Mouse (Mus musculus) limb, embryonic 14.5 days (tissue): ENCODE data around the gene Dapk1. TPM values are rescaled to one million over a fixed set of nuclear protein-coding genes. Genes with fewer than 3 reads are reported as not detected.

Source experiments
- ATAC-seq: fragments of 200-750 bp; cut with Nextera tagmentation; 2 replicates; pipeline ENCODE4 v1.8.0; 2017; ENCODE audit warnings: low read depth, moderate number of reproducible peaks, moderate TSS enrichment; ENCODE audit not compliant: low FRiP score
- DNase-seq: peaks from one replicate; pipeline ENCODE4 v3.0.0-alpha.2; 2015; ENCODE audit warnings: low spot score
- H3K27ac ChIP-seq: fragments of 300-500 bp; sonication (generic); replicated peaks from 2 replicates; pipeline ENCODE4 v1.5.1; 2014; ENCODE audit warnings: low read depth, mild to moderate bottlenecking, low read length, moderate library complexity, mixed read lengths
- H3K27me3 ChIP-seq: fragments of 300-500 bp; sonication (generic); 2 replicates; pipeline ENCODE4 v1.6.1; 2014; ENCODE audit warnings: low read length, mixed read lengths; ENCODE audit not compliant: control insufficient read depth, insufficient read depth
- H3K36me3 ChIP-seq: fragments of 300-500 bp; sonication (generic); 2 replicates; pipeline ENCODE4 v1.6.1; 2014; ENCODE audit warnings: mild to moderate bottlenecking, low read length, moderate library complexity, mixed read lengths; ENCODE audit not compliant: control insufficient read depth, insufficient read depth
- H3K4me1 ChIP-seq: fragments of 300-500 bp; sonication (generic); 2 replicates; pipeline ENCODE4 v1.6.1; 2014; ENCODE audit warnings: antibody characterized with exemption, low read length, mixed read lengths; ENCODE audit not compliant: control insufficient read depth, insufficient read depth
- H3K4me2 ChIP-seq: fragments of 300-500 bp; sonication (generic); replicated peaks from 2 replicates; pipeline ENCODE4 v1.6.1; 2014; ENCODE audit warnings: low read depth, mild to moderate bottlenecking, low read length, moderate library complexity; ENCODE audit not compliant: severe bottlenecking
- H3K4me3 ChIP-seq: fragments of 300-500 bp; sonication (generic); replicated peaks from 2 replicates; pipeline ENCODE4 v1.5.1; 2014; ENCODE audit warnings: low read length
- H3K9ac ChIP-seq: fragments of 300-500 bp; sonication (generic); 2 replicates; pipeline ENCODE4 v1.6.1; 2014; ENCODE audit warnings: mild to moderate bottlenecking, low read depth, low read length, moderate library complexity; ENCODE audit not compliant: severe bottlenecking
- H3K9me3 ChIP-seq: fragments of 300-500 bp; sonication (generic); 2 replicates; pipeline ENCODE4 v1.6.1; 2016; ENCODE audit warnings: low read length; ENCODE audit not compliant: control insufficient read depth
- POLR2A ChIP-seq: fragments of 200-500 bp; IDR thresholded peaks from 2 replicates; pipeline ENCODE4 v1.8.0; 2012; ENCODE audit warnings: inconsistent platforms, mild to moderate bottlenecking, moderate library complexity, borderline replicate concordance; ENCODE audit not compliant: insufficient read depth, insufficient read length; ENCODE audit errors: extremely low read depth
- WGBS: fragments of 180-500 bp; shearing (Covaris S2); extraction: QIAGEN DNeasy Blood & Tissue Kit; methylation state at CpG from one replicate; pipeline ENCODE4 v1.1.7; 2014; 5-methylcytosine and 5-hydroxymethylcytosine counted together
- polyA plus RNA-seq, 2 experiments: library from polyadenylated mRNA; depleted of rRNA in 1 of 2; stranded (reverse) in 1 of 2; unstranded in 1 of 2; fragments of >200 nt; fragmentation: Nextera tagmentation in 1 of 2; extraction: Ambion mirVana in 1 of 2; gene quantifications; 2 replicates each; pipeline versions ENCODE4 v1.2.1 to v1.2.3; 2012 to 2014

Gene Dapk1
- polyA plus RNA-seq, 2 experiments = 19.5 to 39.9 TPM

DNA sequence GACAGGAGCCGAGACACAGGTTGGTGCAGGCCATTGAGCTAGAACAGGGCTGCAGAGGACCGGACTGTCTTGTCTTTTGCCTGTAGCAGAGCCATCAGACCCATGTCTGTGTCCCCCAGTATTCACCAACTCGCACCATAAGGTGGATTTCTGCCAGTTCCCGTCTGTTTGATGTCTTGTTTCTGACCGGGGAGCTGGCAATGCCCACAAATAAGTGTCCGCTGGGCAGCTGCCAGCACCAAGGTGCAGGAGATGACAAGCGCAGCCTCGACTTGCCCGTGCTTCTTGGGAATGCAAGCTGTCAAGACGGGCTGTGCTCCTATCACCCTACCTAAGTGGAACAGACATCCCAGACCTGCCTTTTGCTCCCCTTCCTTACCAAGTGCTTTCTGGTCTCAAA is 115.7 kb downstream of the Dapk1 start:
- 86% methylated on average over 10 of the region's 10 CpGs for WGBS
- Histone ChIP-seq H3K4me3 (no peak overlapping the region), H3K27me3 (no peaks in the 10 kb centered on the region), H3K9ac (no peak overlapping the region), H3K27ac (no peak overlapping the region), H3K36me3 (peaks cover 27% of the 10 kb centered on the region), H3K4me1 (peaks cover 3% of the 10 kb centered on the region), H3K9me3 (no peaks in the 10 kb centered on the region), H3K4me2 (no peak overlapping the region)
- ATAC-seq (no peak), DNase-seq (no peak)
- no peak for TF ChIP-seq POLR2A

- H3K9me3 ChIP-seq = no peaks in the 10 kb centered on the region
- no peak for TF ChIP-seq POLR2A
- ATAC-seq = no peak
- H3K4me3 ChIP-seq = no peak overlapping the region
- no peaks in the 10 kb centered on the region for H3K27me3 ChIP-seq
- H3K4me1 ChIP-seq = no peaks in the 10 kb centered on the region
- DNase-seq = no peak
- no peak overlapping the region for H3K4me2 ChIP-seq
- H3K27ac ChIP-seq = no peak overlapping the region
- peaks cover 35% of the 10 kb centered on the region for H3K36me3 ChIP-seq
- 91% methylated on average over 10 of the region's 10 CpGs for WGBS
- no peak overlapping the region for H3K9ac ChIP-seq
Observed at GRCm38 (mm10) chr13:60719581-60719980, 117.8 kb downstream of the Dapk1 start.

GRCm38 (mm10) chr13:60722763-60723162 is 121.0 kb downstream of the Dapk1 start:
- DNase-seq (no peak), ATAC-seq (no peak)
- H3K4me1 ChIP-seq = no peaks in the 10 kb centered on the region
- TF ChIP-seq POLR2A = no peak
- WGBS = 94% methylated on average over 8 of the region's 8 CpGs
- peaks cover 52% of the 10 kb centered on the region for H3K36me3 ChIP-seq
- H3K4me3 ChIP-seq = no peak overlapping the region
- H3K27ac ChIP-seq = no peak overlapping the region
- no peak overlapping the region for H3K9ac ChIP-seq
- H3K27me3 ChIP-seq = no peaks in the 10 kb centered on the region
- H3K4me2 ChIP-seq = no peak overlapping the region
- H3K9me3 ChIP-seq = no peaks in the 10 kb centered on the region

- Histone ChIP-seq H3K9me3 (no peaks in the 10 kb centered on the region), H3K27ac (no peak overlapping the region), H3K27me3 (no peaks in the 10 kb centered on the region), H3K4me2 (no peak overlapping the region), H3K4me3 (no peak overlapping the region), H3K36me3 (peaks cover 56% of the 10 kb centered on the region), H3K9ac (no peak overlapping the region), H3K4me1 (no peaks in the 10 kb centered on the region)
- WGBS = 92% methylated on average over 9 of the region's 9 CpGs
- TF ChIP-seq POLR2A = no peak
- ATAC-seq = no peak
- no peak for DNase-seq
Observed at GRCm38 (mm10) chr13:60728276-60729054, 126.7 kb downstream of the Dapk1 start.

DNA sequence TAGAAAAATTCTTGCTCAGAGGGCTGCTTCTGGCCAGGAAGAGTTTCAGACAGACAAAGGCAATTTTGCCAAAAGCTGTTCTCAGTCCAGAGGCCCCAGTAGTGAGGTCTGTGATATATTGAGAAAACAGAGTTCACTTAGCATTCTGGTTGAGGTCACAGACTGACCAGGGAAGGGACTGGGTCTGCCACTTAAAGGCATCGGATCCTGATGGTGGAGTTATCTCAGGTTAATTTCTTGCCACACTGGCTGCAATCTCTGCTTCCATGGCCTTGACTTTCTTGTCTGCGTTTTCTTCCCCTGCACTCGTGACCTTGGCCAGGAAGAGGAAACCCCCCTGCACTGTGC is 127.3 kb downstream of the Dapk1 start:
- H3K9me3 ChIP-seq = no peaks in the 10 kb centered on the region
- no peak for TF ChIP-seq POLR2A
- H3K9ac ChIP-seq = no peak overlapping the region
- peaks cover 58% of the 10 kb centered on the region for H3K36me3 ChIP-seq
- H3K27ac ChIP-seq = no peak overlapping the region
- H3K4me1 ChIP-seq = no peaks in the 10 kb centered on the region
- no peaks in the 10 kb centered on the region for H3K27me3 ChIP-seq
- no peak overlapping the region for H3K4me2 ChIP-seq
- WGBS = 74% methylated on average over 3 of the region's 3 CpGs
- H3K4me3 ChIP-seq = no peak overlapping the region
- no peak for ATAC-seq
- DNase-seq = no peak
